Mouse (Mus musculus) ES-E14 (cell line): ENCODE results near the gene Rtn4rl1. TPM values are rescaled to one million over a fixed set of nuclear protein-coding genes. Genes with fewer than 3 reads are reported as not detected.

Experiments
- DNase-seq: peaks from one replicate; pipeline ENCODE4 v3.0.0-alpha.2; 2013; ENCODE audit warnings: low read depth, low spot score
- H3K27ac ChIP-seq: 2 replicates; pipeline ENCODE4 v1.5.1; 2012; ENCODE audit warnings: low read depth, mild to moderate bottlenecking, low read length, moderate library complexity, mixed read lengths; ENCODE audit not compliant: poor library complexity, insufficient read depth, severe bottlenecking
- H3K36me3 ChIP-seq: 2 replicates; pipeline ENCODE4 v1.6.1; 2012; ENCODE audit warnings: mild to moderate bottlenecking, low read length, moderate library complexity, mixed read lengths; ENCODE audit not compliant: control insufficient read depth, poor library complexity, insufficient read depth, severe bottlenecking
- H3K4me1 ChIP-seq, 2 experiments: fragments of 150-350 bp in 1 of 2; sonication (generic) in 1 of 2; 2 replicates each; pipeline ENCODE4 v1.6.1; 2012; ENCODE audit warnings: low read length in 2 of 2, mild to moderate bottlenecking in 1 of 2, mixed read lengths in 1 of 2; ENCODE audit not compliant: control insufficient read depth in 2 of 2, insufficient read depth in 2 of 2, poor library complexity in 1 of 2
- H3K4me3 ChIP-seq, 2 experiments: fragments of 150-350 bp in 1 of 2; sonication (generic) in 1 of 2; 2 replicates each; pipeline ENCODE4 v1.5.1; 2012; ENCODE audit warnings: low read length in 2 of 2, low read depth in 1 of 2, mild to moderate bottlenecking in 1 of 2, mixed read lengths in 1 of 2; ENCODE audit not compliant: insufficient read depth in 1 of 2, poor library complexity in 1 of 2, severe bottlenecking in 1 of 2
- H3K9ac ChIP-seq: 2 replicates; pipeline ENCODE4 v1.6.1; 2012; ENCODE audit warnings: low read depth, mild to moderate bottlenecking, low read length, mixed read lengths; ENCODE audit not compliant: poor library complexity, insufficient read depth, severe bottlenecking
- H3K9me3 ChIP-seq: fragments of 150-350 bp; sonication (generic); 2 replicates; pipeline ENCODE4 v1.6.1; 2012; ENCODE audit warnings: low read depth, mild to moderate bottlenecking, low read length; ENCODE audit not compliant: control insufficient read depth, insufficient read depth
- CHD2 ChIP-seq: IDR thresholded peaks from 2 replicates; pipeline ENCODE4 v1.6.1; 2014; ENCODE audit warnings: mild to moderate bottlenecking, low read depth, low read length, inconsistent platforms
- HCFC1 ChIP-seq: IDR thresholded peaks from 2 replicates; pipeline ENCODE4 v1.6.1; 2012; ENCODE audit warnings: low read length, inconsistent platforms, borderline replicate concordance; ENCODE audit not compliant: insufficient read depth
- MAFK ChIP-seq: IDR thresholded peaks from 2 replicates; pipeline ENCODE4 v1.6.1; 2014; ENCODE audit warnings: mild to moderate bottlenecking, low read depth, low read length, inconsistent platforms; ENCODE audit not compliant: insufficient read depth
- ZC3H11A ChIP-seq: IDR thresholded peaks from 2 replicates; pipeline ENCODE4 v1.6.1; 2012; ENCODE audit warnings: low read depth, mild to moderate bottlenecking, inconsistent platforms, low read length, borderline replicate concordance
- ZNF384 ChIP-seq: IDR thresholded peaks from 2 replicates; pipeline ENCODE4 v1.6.1; 2012; ENCODE audit warnings: low read depth, low read length, inconsistent platforms
- in situ Hi-C, 2 experiments: fragments of 600-800 bp; cut with MboI; formaldehyde crosslinking; loops; one replicate each; pipeline ENCODE4 v1.15.1; 2025; ENCODE audit warnings: low sequenced_read_pairs in 2 of 2, inconsistent platforms in 1 of 2; ENCODE audit not compliant: unreplicated experiment in 2 of 2
- total RNA-seq: library from RNA; depleted of rRNA; stranded (reverse); fragments of 300-350 nt; gene quantifications from 2 replicates; pipeline ENCODE4 v1.2.3, GENCODE M21; 2012

The Rtn4rl1 gene
- total RNA-seq, 1 experiment: 1.0 TPM

GRCm38 (mm10) chr11:75288517-75288916, 94.9 kb downstream of the Rtn4rl1 start:
- no peaks in the 10 kb centered on the region for H3K36me3 ChIP-seq
- peaks cover 2 to 16% of the 10 kb centered on the region in 2 experiments; a peak in 3 of 4 replicates for H3K4me1 ChIP-seq
- no peak for DNase-seq
- TF ChIP-seq HCFC1 (no peak), MAFK (no peak), ZC3H11A (no peak), CHD2 (no peak), ZNF384 (no peak)
- no peak overlapping the region for H3K9ac ChIP-seq
- in situ Hi-C loops: no loop called here
- no peaks in the 10 kb centered on the region for H3K9me3 ChIP-seq
- H3K4me3 ChIP-seq: no peak overlapping the region
- no peak overlapping the region for H3K27ac ChIP-seq

DNA sequence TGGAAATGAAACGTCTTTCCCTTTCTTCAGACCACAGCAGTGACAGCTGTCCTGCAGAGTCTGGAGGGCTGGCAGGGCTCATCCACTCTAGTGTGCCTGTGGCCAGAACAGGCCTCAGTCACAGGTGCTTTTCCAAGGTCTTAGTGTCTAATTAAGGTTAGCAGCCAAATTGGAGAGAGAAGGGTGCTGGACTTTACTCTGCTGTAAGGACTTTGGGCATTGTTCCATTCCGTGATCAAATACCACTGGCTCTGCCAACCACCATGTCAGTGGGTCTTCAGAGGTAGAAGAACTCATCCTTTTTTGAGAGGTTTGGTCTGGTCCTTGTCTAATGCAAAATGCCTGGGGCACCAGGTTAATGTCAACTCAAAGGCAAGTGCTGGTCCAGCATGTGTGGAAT, 95.5 kb downstream of the Rtn4rl1 start:
- Histone ChIP-seq H3K4me3 (no peak overlapping the region), H3K4me1 (peaks cover 2 to 18% of the 10 kb centered on the region in 2 experiments; a peak in 3 of 4 replicates), H3K27ac (no peak overlapping the region), H3K36me3 (no peaks in the 10 kb centered on the region), H3K9me3 (no peaks in the 10 kb centered on the region), H3K9ac (no peak overlapping the region)
- no peak for DNase-seq
- in situ Hi-C loops: no loop called here
- TF ChIP-seq HCFC1 (no peak), ZC3H11A (no peak), ZNF384 (no peak), CHD2 (no peak), MAFK (no peak)

GRCm38 (mm10) chr11:75290566-75291271, 97.1 kb downstream of the Rtn4rl1 start:
- TF ChIP-seq ZC3H11A: peak; percentile 68
- TF ChIP-seq HCFC1: no peak
- peak; percentile 34; the same call in 1 of the 2 replicates for TF ChIP-seq ZNF384
- no peak for TF ChIP-seq CHD2
- TF ChIP-seq MAFK: no peak
- H3K4me1 ChIP-seq: peaks cover 2 to 18% of the 10 kb centered on the region in 2 experiments; a peak in 3 of 4 replicates

GRCm38 (mm10) chr11:75291389-75292215, 98.0 kb downstream of the Rtn4rl1 start:
- Histone ChIP-seq H3K9ac (peak overlapping the region; percentile 51; the same call in 1 of the 2 replicates), H3K4me1 (peaks cover 2 to 17% of the 10 kb centered on the region in 2 experiments; a peak in 3 of 4 replicates), H3K27ac (no peak overlapping the region), H3K36me3 (no peaks in the 10 kb centered on the region), H3K9me3 (no peaks in the 10 kb centered on the region), H3K4me3 (peak overlapping the region; percentile 4 to 11; a peak in 2 of 4 replicates)
- in situ Hi-C loops: loop anchor here (5.0 kb wide), 1 partner anchor 99 kb away; the partner anchor contains the start of genes Dph1 (in 2 of the 2) and Rtn4rl1 (in 2 of the 2)
- TF ChIP-seq ZNF384 (no peak), CHD2 (no peak)
- DNase-seq: no peak

More at GRCm38 (mm10) chr11:75290566-75291271, 97.1 kb downstream of the Rtn4rl1 start:
- Histone ChIP-seq H3K9ac (peak overlapping the region; percentile 22; the same call in 1 of the 2 replicates), H3K9me3 (no peaks in the 10 kb centered on the region), H3K4me3 (no peak overlapping the region), H3K36me3 (no peaks in the 10 kb centered on the region), H3K27ac (no peak overlapping the region)
- DNase-seq: peak; percentile 92
- in situ Hi-C loops: loop anchor here (5.0 kb wide), 1 partner anchor 98 kb away; the partner anchor contains the start of genes Dph1 (in 2 of the 2) and Rtn4rl1 (in 2 of the 2)
